Mouse (Mus musculus) MEL (cell line): ENCODE measurements around the gene Nkd1.

Source experiments
- CHD1 ChIP-seq: IDR thresholded peaks from 2 replicates; pipeline ENCODE4 v1.6.1; 2012; ENCODE audit warnings: low read depth, mild to moderate bottlenecking, inconsistent platforms, low read length, improper control_type of control experiment
- CHD2 ChIP-seq: IDR thresholded peaks from 2 replicates; pipeline ENCODE4 v1.6.1; 2011; ENCODE audit warnings: low read length, improper control_type of control experiment
- CTCF ChIP-seq, 3 experiments: IDR thresholded peaks in 2 of 3; conservative IDR thresholded peaks in 1 of 3; 2 replicates each; pipeline ENCODE4 v1.5.1; 2011 to 2012; ENCODE audit warnings: low read length in 3 of 3, low read depth in 2 of 3, mild to moderate bottlenecking in 2 of 3, improper control_type of control experiment in 1 of 3, inconsistent platforms in 1 of 3, mixed read lengths in 1 of 3, moderate library complexity in 1 of 3; ENCODE audit not compliant: control insufficient read depth in 1 of 3, insufficient read depth in 1 of 3, poor library complexity in 1 of 3, severe bottlenecking in 1 of 3
- MXI1 ChIP-seq: IDR thresholded peaks from 2 replicates; pipeline ENCODE4 v1.6.1; 2011; ENCODE audit warnings: mild to moderate bottlenecking, low read depth, low read length, improper control_type of control experiment
- MYC ChIP-seq: IDR thresholded peaks from 2 replicates; pipeline ENCODE4 v1.6.1; 2011; ENCODE audit warnings: low read depth, mild to moderate bottlenecking, low read length, improper control_type of control experiment, moderate library complexity
- POLR2A ChIP-seq, 2 experiments: IDR thresholded peaks; 2 replicates each; pipeline ENCODE4 v1.6.1; 2011 to 2012; ENCODE audit warnings: low read length in 2 of 2, mild to moderate bottlenecking in 2 of 2, control low read depth in 1 of 2, improper control_type of control experiment in 1 of 2, low read depth in 1 of 2, moderate library complexity in 1 of 2; ENCODE audit not compliant: control insufficient read depth in 1 of 2, insufficient read depth in 1 of 2, poor library complexity in 1 of 2
- SMC3 ChIP-seq: IDR thresholded peaks from 2 replicates; pipeline ENCODE4 v1.6.1; 2011; ENCODE audit warnings: low read depth, low read length, improper control_type of control experiment
- TCF12 ChIP-seq: IDR thresholded peaks from 2 replicates; pipeline ENCODE4 v1.6.1; 2014; ENCODE audit warnings: low read depth, mild to moderate bottlenecking, inconsistent platforms, low read length, improper control_type of control experiment, moderate library complexity
- USF1 ChIP-seq: IDR thresholded peaks from 2 replicates; pipeline ENCODE4 v1.6.1; 2014; ENCODE audit warnings: low read depth, mild to moderate bottlenecking, inconsistent platforms, low read length, improper control_type of control experiment, moderate library complexity
- ZNF384 ChIP-seq: IDR thresholded peaks from 2 replicates; pipeline ENCODE4 v1.6.1; 2012; ENCODE audit warnings: low read depth, mild to moderate bottlenecking, inconsistent platforms, low read length, improper control_type of control experiment

- TF ChIP-seq POLR2A (IDR thresholded peaks at IDR 0.05; ENCODE audit: control insufficient read depth in 1 of 2, insufficient read depth in 1 of 2, low read depth in 1 of 2, low read length in 2 of 2, poor library complexity in 1 of 2): no peak
- no peak for TF ChIP-seq SMC3
- TF ChIP-seq MXI1: no peak
- TF ChIP-seq CHD2: no peak
- TF ChIP-seq USF1: no peak
- TF ChIP-seq CHD1: no peak
- TF ChIP-seq CTCF (IDR thresholded peaks at IDR 0.05 in 2 of 3, conservative IDR thresholded peaks at IDR 0.05 in 1 of 3; ENCODE audit: control insufficient read depth in 1 of 3, insufficient read depth in 1 of 3, low read depth in 2 of 3, low read length in 3 of 3, poor library complexity in 1 of 3, severe bottlenecking in 1 of 3): no peak
- no peak for TF ChIP-seq MYC
- no peak for TF ChIP-seq ZNF384
- TF ChIP-seq TCF12: no peak
Observed at GRCm38 (mm10) chr8:88628001-88628774, 107.0 kb downstream of the Nkd1 start.
